Comparison of ENCODE assay signal across 8 mouse cellular contexts in genomic region chr12:28699656-28700055, GRCm38 (mm10). TPM values are rescaled to one million over a fixed set of nuclear protein-coding genes. Genes with fewer than 3 reads are reported as not detected.
A peak's percentile ranks its signal among the peaks of the same experiment; 100 is the strongest.
DNase-seq lines count a peak whose midpoint lies in the region.

No protein-coding gene starts in this region.

- peak; percentile 59 for DNase-seq in Muller cell, postnatal 12 days (ENCODE audit: inconsistent ontology term)
- peak; percentile 72 for DNase-seq in brain, embryonic 18.5 days (ENCODE audit: low read depth, low spot score)
- peak; percentile 22 for DNase-seq in fibroblast of lung, adult 2 months (ENCODE audit: low read depth)
- peak; percentile 71 to 84 for DNase-seq in heart, postnatal 14 days
- peak; percentile 89 for DNase-seq in layer of hippocampus, adult 9-10 months (ENCODE audit: low spot score)
- DNase-seq in lung, postnatal 25 days (ENCODE audit: low spot score), result peak; percentile 65
- peak; percentile 85 for DNase-seq in retina, postnatal 1 day
- DNase-seq in yolk sac, embryonic 10.5 days (ENCODE audit: low spot score), result peak; percentile 29

- intact Hi-C loops in heart, postnatal 14 days (cut with DNase I), result loop anchor here (2.0 to 5.0 kb wide), 4 partner anchors 111 to 468 kb away; no protein-coding TSS in a partner anchor

RNA-seq across cellular contexts. Expression of gene Adi1, which starts 24.6 kb away (rescaled TPM):
- 10 to 100 TPM; 36.3 to 38.9 TPM for total RNA-seq in heart, postnatal 14 days (2021)

RNA-seq across cellular contexts. Expression of gene Rnaseh1, which starts 50.3 kb away (rescaled TPM):
- total RNA-seq in heart, postnatal 14 days (2021), result 1 to 10 TPM; 5.5 to 7.3 TPM

RNA-seq across cellular contexts. Expression of gene Trappc12, which starts 50.6 kb away (rescaled TPM):
- 10 to 100 TPM; 21.6 to 24.9 TPM for total RNA-seq in heart, postnatal 14 days (2021)

RNA-seq across cellular contexts. Expression of gene Eipr1, which starts 51.9 kb away (rescaled TPM):
- 10 to 100 TPM in 1 of 2 experiments, 1 to 10 TPM in 1; 8.8 to 12.0 TPM for total RNA-seq in heart, postnatal 14 days (2021)

Comparison
In these comparisons a context has a peak if more than half of its experiments do, and no peak if none do; other contexts are left out.
1. Peak in every context shown above with its lines: DNase-seq.
2. DNase-seq: peak in every context shown above with its lines; median percentile 89 in layer of hippocampus, adult 9-10 months; 85 in retina, postnatal 1 day; 78 in heart, postnatal 14 days; 72 in brain, embryonic 18.5 days; 65 in lung, postnatal 25 days; 59 in Muller cell, postnatal 12 days; 29 in yolk sac, embryonic 10.5 days; 22 in fibroblast of lung, adult 2 months.